ENCODE assay signal across 8 mouse cellular contexts in genomic region chr2:130563212-130564055, GRCm38 (mm10). TPM values are rescaled to one million over a fixed set of nuclear protein-coding genes. Genes with fewer than 3 reads are reported as not detected.
DNase-seq lines count a peak whose midpoint lies in the region; ATAC-seq and TF ChIP-seq lines count a peak whose summit lies in the region.

TSS of gene Mrps26 (plus strand) at chr2:130563742.

- peaks cover 9% of the 10 kb centered on the region for H3K4me1 ChIP-seq in bone marrow macrophage, adult 2 months (ENCODE audit: control insufficient read depth, insufficient read depth, low read length)
- peaks cover 4% of the 10 kb centered on the region; the same call in 1 of the 2 replicates for H3K4me1 ChIP-seq in embryonic fibroblast, embryonic 13.5 days (ENCODE audit: control insufficient read depth, insufficient read depth, low read length)
- H3K4me1 ChIP-seq in kidney, embryonic 14.5 days (ENCODE audit: control insufficient read depth, insufficient read depth, low read length): peaks cover 11% of the 10 kb centered on the region
- peaks cover 26% of the 10 kb centered on the region for H3K4me1 ChIP-seq in limb, embryonic 15.5 days

- peak within 1 kb of the TSS; percentile 77 for H3K4me3 ChIP-seq in bone marrow macrophage, adult 2 months (ENCODE audit: insufficient read depth, low read length)
- peak within 1 kb of the TSS; percentile 72 for H3K4me3 ChIP-seq in embryonic fibroblast, embryonic 13.5 days (ENCODE audit: insufficient read depth, low read length)
- peak within 1 kb of the TSS; percentile 97 for H3K4me3 ChIP-seq in kidney, embryonic 14.5 days (ENCODE audit: low read length)
- peak within 1 kb of the TSS; percentile 86 for H3K4me3 ChIP-seq in limb, embryonic 15.5 days

- peak; percentile 97 for DNase-seq in A20 (ENCODE audit: low read depth, low spot score)
- DNase-seq in heart, adult 9 months (ENCODE audit: low spot score in 2 of 2): peak; percentile 93 to 94
- DNase-seq in monocyte, adult 2 months (ENCODE audit: low read depth in 1 of 2, low spot score in 2 of 2): peak; percentile 70 to 78
- DNase-seq in spleen, postnatal 36 days (ENCODE audit: low spot score in 2 of 2): peak; percentile 95

- WGBS in kidney, embryonic 14.5 days: 2% methylated on average over 60 of the region's 61 CpGs
- WGBS in limb, embryonic 15.5 days: under 1% methylated on average over 61 of the region's 61 CpGs

- H3K27me3 ChIP-seq in kidney, embryonic 14.5 days (ENCODE audit: control insufficient read depth, insufficient read depth, low read length): no peaks in the 10 kb centered on the region
- H3K27me3 ChIP-seq in limb, embryonic 15.5 days: no peaks in the 10 kb centered on the region

- ATAC-seq in kidney, embryonic 14.5 days (ENCODE audit: low FRiP score, low TSS enrichment): peak; percentile 99
- ATAC-seq in limb, embryonic 15.5 days (ENCODE audit: insufficient number of reproducible peaks, low FRiP score, low TSS enrichment, low read depth): peak; percentile 97

- peak; percentile 23; the same call in 1 of the 2 replicates for TF ChIP-seq CTCF in bone marrow macrophage, adult 2 months (IDR thresholded peaks at IDR 0.05; ENCODE audit: low read depth, low read length)
- TF ChIP-seq CTCF in embryonic fibroblast, embryonic 13.5 days (IDR thresholded peaks at IDR 0.05; ENCODE audit: borderline replicate concordance, insufficient read depth, low read length): no peak

- H3K4me2 ChIP-seq in kidney, embryonic 14.5 days (replicated peaks; ENCODE audit: low read depth, low read length): peak within 1 kb of the TSS; percentile 69
- H3K4me2 ChIP-seq in limb, embryonic 15.5 days: peak within 1 kb of the TSS; percentile 80

- H3K36me3 ChIP-seq in kidney, embryonic 14.5 days (ENCODE audit: control insufficient read depth, insufficient read depth, low read length): peaks cover 20% of the 10 kb centered on the region
- peaks cover 23% of the 10 kb centered on the region for H3K36me3 ChIP-seq in limb, embryonic 15.5 days

- 0 out of 2 replicates have a peak, but pooled peaks have one; percentile 6 for TF ChIP-seq POLR2A in bone marrow macrophage, adult 2 months (IDR thresholded peaks at IDR 0.05; ENCODE audit: borderline replicate concordance, low read depth, low read length)
- peak; percentile 89 for TF ChIP-seq POLR2A in embryonic fibroblast, embryonic 13.5 days (IDR thresholded peaks at IDR 0.05; ENCODE audit: low read depth, low read length)

- peak within 1 kb of the TSS; percentile 88 for H3K9ac ChIP-seq in kidney, embryonic 14.5 days (ENCODE audit: low read depth, low read length)
- H3K9ac ChIP-seq in limb, embryonic 15.5 days: peak within 1 kb of the TSS; percentile 90

- H3K27ac ChIP-seq in bone marrow macrophage, adult 2 months (ENCODE audit: insufficient read depth, low read depth, low read length): peak within 1 kb of the TSS; percentile 19
- H3K27ac ChIP-seq in embryonic fibroblast, embryonic 13.5 days (ENCODE audit: insufficient read depth, low read length): no peak within 1 kb of the TSS
- H3K27ac ChIP-seq in kidney, embryonic 14.5 days (ENCODE audit: low read depth, low read length): peak within 1 kb of the TSS; percentile 55; the same call in 1 of the 2 replicates
- peak within 1 kb of the TSS; percentile 81 for H3K27ac ChIP-seq in limb, embryonic 15.5 days

- no peaks in the 10 kb centered on the region for H3K9me3 ChIP-seq in kidney, embryonic 14.5 days (ENCODE audit: control insufficient read depth, low read length)
- H3K9me3 ChIP-seq in limb, embryonic 15.5 days: no peaks in the 10 kb centered on the region

RNA-seq across cellular contexts. Expression of gene Mrps26, which starts in this region (rescaled TPM):
- 28.3 and 30.0 TPM in 2 replicates for polyA plus RNA-seq in bone marrow macrophage, adult 2 months (2012; ENCODE audit: insufficient read depth, insufficient read length, missing spikeins)
- 24.4 and 24.7 TPM in 2 replicates for polyA plus RNA-seq in embryonic fibroblast, embryonic 13.5 days (2011; ENCODE audit: insufficient read length, low read depth, missing spikeins)
- 99.1 and 111 TPM in 2 replicates for polyA plus RNA-seq in kidney, embryonic 14.5 days (2014; fragmentation: Nextera tagmentation; extraction: Ambion mirVana)
- 93.6 and 101 TPM in 2 replicates for polyA plus RNA-seq in limb, embryonic 15.5 days (2015; fragmentation: Nextera tagmentation; extraction: Ambion mirVana)
